Mouse (Mus musculus) liver, adult 2 months (tissue): ENCODE data around the gene Cdkn2d.

ENCODE experiments used
- CTCF ChIP-seq: fragments of 200-500 bp; IDR thresholded peaks from 2 replicates; pipeline ENCODE4 v1.5.1; 2011; ENCODE audit warnings: low read depth, low read length, control low read depth
- POLR2A ChIP-seq: fragments of 200-500 bp; IDR thresholded peaks from 2 replicates; pipeline ENCODE4 v1.6.1; 2011; ENCODE audit warnings: low read length, control low read depth; ENCODE audit not compliant: insufficient read depth; ENCODE audit errors: extremely low read depth

DNA sequence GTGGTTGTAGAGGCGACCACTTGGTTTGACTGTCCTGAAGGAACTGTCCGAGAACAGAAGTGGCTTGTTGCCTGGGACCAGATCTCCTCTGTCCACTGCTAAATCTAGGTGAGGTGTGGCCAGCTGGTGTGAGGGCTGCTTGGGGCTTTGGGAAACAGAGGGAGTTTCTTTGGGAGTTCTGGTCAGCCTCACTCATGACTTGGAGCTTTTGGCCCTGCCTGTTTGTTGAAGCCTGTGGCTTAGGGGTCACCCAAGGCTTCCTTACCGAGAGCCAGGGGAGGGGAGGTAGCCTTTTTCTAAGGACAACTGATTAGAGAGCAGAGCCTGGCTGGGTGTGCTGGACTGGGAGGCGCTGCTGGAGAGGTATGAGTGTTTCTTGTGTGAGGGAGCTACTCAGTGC is 44.2 kb upstream of the Cdkn2d start:
- TF ChIP-seq POLR2A (no peak), CTCF (no peak)
